Mouse (Mus musculus) ES-E14 (cell line): ENCODE data around the gene Ankfy1. TPM values are rescaled to one million over a fixed set of nuclear protein-coding genes. Genes with fewer than 3 reads are reported as not detected.
A peak's percentile ranks its signal among the peaks of the same experiment; 100 is the strongest.

ENCODE experiments used
- DNase-seq: peaks from one replicate; pipeline ENCODE4 v3.0.0-alpha.2; 2013; ENCODE audit warnings: low read depth, low spot score
- H3K27ac ChIP-seq: 2 replicates; pipeline ENCODE4 v1.5.1; 2012; ENCODE audit warnings: low read depth, mild to moderate bottlenecking, low read length, moderate library complexity, mixed read lengths; ENCODE audit not compliant: poor library complexity, insufficient read depth, severe bottlenecking
- H3K36me3 ChIP-seq: 2 replicates; pipeline ENCODE4 v1.6.1; 2012; ENCODE audit warnings: mild to moderate bottlenecking, low read length, moderate library complexity, mixed read lengths; ENCODE audit not compliant: control insufficient read depth, poor library complexity, insufficient read depth, severe bottlenecking
- H3K4me1 ChIP-seq, 2 experiments: fragments of 150-350 bp in 1 of 2; sonication (generic) in 1 of 2; 2 replicates each; pipeline ENCODE4 v1.6.1; 2012; ENCODE audit warnings: low read length in 2 of 2, mild to moderate bottlenecking in 1 of 2, mixed read lengths in 1 of 2; ENCODE audit not compliant: control insufficient read depth in 2 of 2, insufficient read depth in 2 of 2, poor library complexity in 1 of 2
- H3K4me3 ChIP-seq, 2 experiments: fragments of 150-350 bp in 1 of 2; sonication (generic) in 1 of 2; 2 replicates each; pipeline ENCODE4 v1.5.1; 2012; ENCODE audit warnings: low read length in 2 of 2, low read depth in 1 of 2, mild to moderate bottlenecking in 1 of 2, mixed read lengths in 1 of 2; ENCODE audit not compliant: insufficient read depth in 1 of 2, poor library complexity in 1 of 2, severe bottlenecking in 1 of 2
- H3K9ac ChIP-seq: 2 replicates; pipeline ENCODE4 v1.6.1; 2012; ENCODE audit warnings: low read depth, mild to moderate bottlenecking, low read length, mixed read lengths; ENCODE audit not compliant: poor library complexity, insufficient read depth, severe bottlenecking
- H3K9me3 ChIP-seq: fragments of 150-350 bp; sonication (generic); 2 replicates; pipeline ENCODE4 v1.6.1; 2012; ENCODE audit warnings: low read depth, mild to moderate bottlenecking, low read length; ENCODE audit not compliant: control insufficient read depth, insufficient read depth
- CHD2 ChIP-seq: IDR thresholded peaks from 2 replicates; pipeline ENCODE4 v1.6.1; 2014; ENCODE audit warnings: mild to moderate bottlenecking, low read depth, low read length, inconsistent platforms
- HCFC1 ChIP-seq: IDR thresholded peaks from 2 replicates; pipeline ENCODE4 v1.6.1; 2012; ENCODE audit warnings: low read length, inconsistent platforms, borderline replicate concordance; ENCODE audit not compliant: insufficient read depth
- MAFK ChIP-seq: IDR thresholded peaks from 2 replicates; pipeline ENCODE4 v1.6.1; 2014; ENCODE audit warnings: mild to moderate bottlenecking, low read depth, low read length, inconsistent platforms; ENCODE audit not compliant: insufficient read depth
- ZC3H11A ChIP-seq: IDR thresholded peaks from 2 replicates; pipeline ENCODE4 v1.6.1; 2012; ENCODE audit warnings: low read depth, mild to moderate bottlenecking, inconsistent platforms, low read length, borderline replicate concordance
- ZNF384 ChIP-seq: IDR thresholded peaks from 2 replicates; pipeline ENCODE4 v1.6.1; 2012; ENCODE audit warnings: low read depth, low read length, inconsistent platforms
- in situ Hi-C, 2 experiments: fragments of 600-800 bp; cut with MboI; formaldehyde crosslinking; loops; one replicate each; pipeline ENCODE4 v1.15.1; 2025; ENCODE audit warnings: low sequenced_read_pairs in 2 of 2, inconsistent platforms in 1 of 2; ENCODE audit not compliant: unreplicated experiment in 2 of 2
- total RNA-seq: library from RNA; depleted of rRNA; stranded (reverse); fragments of 300-350 nt; gene quantifications from 2 replicates; pipeline ENCODE4 v1.2.3, GENCODE M21; 2012

Gene Ankfy1
- total RNA-seq, 1 experiment, result 31.5 TPM

- no peak overlapping the region for H3K4me3 ChIP-seq
- TF ChIP-seq ZC3H11A, result no peak
- TF ChIP-seq CHD2, result no peak
- no peak for TF ChIP-seq MAFK
- TF ChIP-seq ZNF384, result no peak
- TF ChIP-seq HCFC1, result no peak
These were observed 118.2 kb downstream of the Ankfy1 start for GRCm38 (mm10) chr11:72807992-72808391.

GRCm38 (mm10) chr11:72813687-72814086 lies 123.9 kb downstream of the Ankfy1 start:
- Histone ChIP-seq H3K9me3 (no peaks in the 10 kb centered on the region), H3K36me3 (no peaks in the 10 kb centered on the region), H3K9ac (no peak overlapping the region), H3K4me3 (no peak overlapping the region), H3K4me1 (no peaks in the 10 kb centered on the region), H3K27ac (no peak overlapping the region)
- DNase-seq, result no peak
- TF ChIP-seq MAFK (no peak), ZNF384 (no peak), ZC3H11A (no peak)
- in situ Hi-C loops, result no loop called here

More at GRCm38 (mm10) chr11:72807992-72808391, 118.2 kb downstream of the Ankfy1 start:
- no peaks in the 10 kb centered on the region for H3K36me3 ChIP-seq
- no peak overlapping the region for H3K9ac ChIP-seq
- H3K4me1 ChIP-seq, result no peaks in the 10 kb centered on the region
- DNase-seq, result no peak
- H3K9me3 ChIP-seq, result no peaks in the 10 kb centered on the region
- in situ Hi-C loops, result no loop called here
- H3K27ac ChIP-seq, result no peak overlapping the region

- TF ChIP-seq HCFC1 (no peak), ZNF384 (no peak), MAFK (no peak), ZC3H11A (no peak)
- H3K36me3 ChIP-seq, result no peaks in the 10 kb centered on the region
- in situ Hi-C loops, result no loop called here
- no peaks in the 10 kb centered on the region for H3K9me3 ChIP-seq
- H3K9ac ChIP-seq, result no peak overlapping the region
- no peaks in the 10 kb centered on the region for H3K4me1 ChIP-seq
- DNase-seq, result peak; percentile 41
- H3K4me3 ChIP-seq, result no peak overlapping the region
- no peak overlapping the region for H3K27ac ChIP-seq
These were observed 124.4 kb downstream of the Ankfy1 start for GRCm38 (mm10) chr11:72814188-72814587.

GRCm38 (mm10) chr11:72816859-72817258 lies 127.1 kb downstream of the Ankfy1 start:
- TF ChIP-seq CHD2 (no peak), ZNF384 (no peak), MAFK (no peak), ZC3H11A (no peak), HCFC1 (no peak)
- in situ Hi-C loops, result no loop called here
- no peaks in the 10 kb centered on the region for H3K9me3 ChIP-seq

GRCm38 (mm10) chr11:72818067-72818466 lies 128.3 kb downstream of the Ankfy1 start:
- Histone ChIP-seq H3K4me1 (no peaks in the 10 kb centered on the region), H3K27ac (no peak overlapping the region), H3K36me3 (no peaks in the 10 kb centered on the region), H3K4me3 (no peak overlapping the region), H3K9ac (no peak overlapping the region), H3K9me3 (no peaks in the 10 kb centered on the region)
- DNase-seq, result no peak
- in situ Hi-C loops, result no loop called here
- no peak for TF ChIP-seq MAFK
- TF ChIP-seq ZNF384, result no peak
- no peak for TF ChIP-seq ZC3H11A
- TF ChIP-seq HCFC1, result no peak
- no peak for TF ChIP-seq CHD2

More at GRCm38 (mm10) chr11:72816859-72817258, 127.1 kb downstream of the Ankfy1 start:
- no peak for DNase-seq
- Histone ChIP-seq H3K4me3 (no peak overlapping the region), H3K9ac (no peak overlapping the region), H3K36me3 (no peaks in the 10 kb centered on the region), H3K4me1 (no peaks in the 10 kb centered on the region), H3K27ac (no peak overlapping the region)
